Mouse (Mus musculus): ENCODE data around the gene Cfap44. TPM values are rescaled to one million over a fixed set of nuclear protein-coding genes. Genes with fewer than 3 reads are reported as not detected.
A peak's percentile ranks its signal among the peaks of the same experiment; 100 is the strongest.

Cfap44 gene
- polyA plus RNA-seq (2012; rRNA removed), result not detected in 2 replicates

GRCm38 (mm10) chr16:44394577-44395243, at the start of gene Cfap44:
Cfap44 (plus strand) TSS chr16:44394796.
- Histone ChIP-seq H3K36me3 (ENCODE audit: control insufficient read depth, insufficient read depth, low read length) (no peaks in the 10 kb centered on the region), H3K27ac (ENCODE audit: insufficient read depth, low read length) (no peak within 1 kb of the TSS), H3K4me3 (ENCODE audit: extremely low read depth, insufficient read depth, insufficient read length) (no peak within 1 kb of the TSS), H3K27me3 (ENCODE audit: control insufficient read depth, insufficient read depth, low read length) (no peaks in the 10 kb centered on the region), H3K4me1 (ENCODE audit: control insufficient read depth, insufficient read depth, insufficient read length) (peaks cover 3% of the 10 kb centered on the region; the same call in 1 of the 2 replicates)
- DNase-seq (ENCODE audit: low read depth in 1 of 2, low spot score in 2 of 2), result peak; percentile 11 to 21
- 7% methylated on average over 17 of the region's 17 CpGs for WGBS
- no peak for TF ChIP-seq CTCF (IDR thresholded peaks at IDR 0.05; ENCODE audit: extremely low read depth, insufficient read depth, insufficient read length, insufficient replicate concordance)

- Histone ChIP-seq H3K4me3 (ENCODE audit: extremely low read depth, insufficient read depth, insufficient read length) (peak within 1 kb of the TSS; percentile 78), H3K27me3 (ENCODE audit: control insufficient read depth, insufficient read depth, low read length) (no peaks in the 10 kb centered on the region), H3K27ac (ENCODE audit: insufficient read depth, low read length) (peak within 1 kb of the TSS; percentile 92), H3K4me1 (ENCODE audit: control insufficient read depth, insufficient read depth, insufficient read length) (peaks cover 12% of the 10 kb centered on the region), H3K36me3 (ENCODE audit: control insufficient read depth, insufficient read depth, low read length) (no peaks in the 10 kb centered on the region)
- TF ChIP-seq POLR2A (IDR thresholded peaks at IDR 0.05; ENCODE audit: low read depth, low read length) (no peak; the same call in 1 of the 2 replicates), CTCF (IDR thresholded peaks at IDR 0.05; ENCODE audit: extremely low read depth, insufficient read depth, insufficient read length, insufficient replicate concordance) (peak; percentile 19; the same call in 1 of the 2 replicates)
- peak; percentile 87 to 96 for DNase-seq (ENCODE audit: low read depth in 1 of 2, low spot score in 2 of 2)
- WGBS, result under 1% methylated on average over 67 of the region's 67 CpGs
Measured at GRCm38 (mm10) chr16:44347071-44347901, 47.3 kb upstream of the Cfap44 start, which contains the start of gene Spice1. Spice1 (plus strand) TSS chr16:44347121.

- WGBS, result 45% methylated on average over 4 of the region's 4 CpGs
- peaks cover 12% of the 10 kb centered on the region for H3K4me1 ChIP-seq (ENCODE audit: control insufficient read depth, insufficient read depth, insufficient read length)
- H3K36me3 ChIP-seq (ENCODE audit: control insufficient read depth, insufficient read depth, low read length), result no peaks in the 10 kb centered on the region
- no peak overlapping the region for H3K4me3 ChIP-seq (ENCODE audit: extremely low read depth, insufficient read depth, insufficient read length)
- TF ChIP-seq CTCF (IDR thresholded peaks at IDR 0.05; ENCODE audit: extremely low read depth, insufficient read depth, insufficient read length, insufficient replicate concordance), result no peak
- TF ChIP-seq POLR2A (IDR thresholded peaks at IDR 0.05; ENCODE audit: low read depth, low read length), result no peak
- H3K27me3 ChIP-seq (ENCODE audit: control insufficient read depth, insufficient read depth, low read length), result no peaks in the 10 kb centered on the region
- no peak for DNase-seq (ENCODE audit: low read depth in 1 of 2, low spot score in 2 of 2)
- no peak overlapping the region for H3K27ac ChIP-seq (ENCODE audit: insufficient read depth, low read length)
Measured at GRCm38 (mm10) chr16:44349801-44350397, 44.7 kb upstream of the Cfap44 start.

- no peak for DNase-seq (ENCODE audit: low read depth in 1 of 2, low spot score in 2 of 2)
- Histone ChIP-seq H3K27ac (ENCODE audit: insufficient read depth, low read length) (no peak overlapping the region), H3K4me1 (ENCODE audit: control insufficient read depth, insufficient read depth, insufficient read length) (peaks cover 3% of the 10 kb centered on the region), H3K36me3 (ENCODE audit: control insufficient read depth, insufficient read depth, low read length) (no peaks in the 10 kb centered on the region), H3K27me3 (ENCODE audit: control insufficient read depth, insufficient read depth, low read length) (no peaks in the 10 kb centered on the region), H3K4me3 (ENCODE audit: extremely low read depth, insufficient read depth, insufficient read length) (no peak overlapping the region)
- 31% methylated on average over 7 of the region's 7 CpGs for WGBS
- TF ChIP-seq CTCF (IDR thresholded peaks at IDR 0.05; ENCODE audit: extremely low read depth, insufficient read depth, insufficient read length, insufficient replicate concordance), result no peak
- no peak for TF ChIP-seq POLR2A (IDR thresholded peaks at IDR 0.05; ENCODE audit: low read depth, low read length)
Measured at GRCm38 (mm10) chr16:44356291-44356690, 38.3 kb upstream of the Cfap44 start.

- Histone ChIP-seq H3K27me3 (ENCODE audit: control insufficient read depth, insufficient read depth, low read length) (no peaks in the 10 kb centered on the region), H3K36me3 (ENCODE audit: control insufficient read depth, insufficient read depth, low read length) (no peaks in the 10 kb centered on the region), H3K4me1 (ENCODE audit: control insufficient read depth, insufficient read depth, insufficient read length) (peaks cover 3% of the 10 kb centered on the region), H3K4me3 (ENCODE audit: extremely low read depth, insufficient read depth, insufficient read length) (no peak overlapping the region), H3K27ac (ENCODE audit: insufficient read depth, low read length) (peak overlapping the region; percentile 41; the same call in 1 of the 2 replicates)
- no peak for TF ChIP-seq CTCF (IDR thresholded peaks at IDR 0.05; ENCODE audit: extremely low read depth, insufficient read depth, insufficient read length, insufficient replicate concordance)
- TF ChIP-seq POLR2A (IDR thresholded peaks at IDR 0.05; ENCODE audit: low read depth, low read length), result no peak; the same call in 1 of the 2 replicates
- peak; percentile 73 to 74 for DNase-seq (ENCODE audit: low read depth in 1 of 2, low spot score in 2 of 2)
- WGBS, result 57% methylated on average over 4 of the region's 4 CpGs
Measured at GRCm38 (mm10) chr16:44357571-44358268, 36.9 kb upstream of the Cfap44 start.
